Mouse (Mus musculus): Measurements from ENCODE around the gene Lmbr1l. TPM values are rescaled to one million over a fixed set of nuclear protein-coding genes. Genes with fewer than 3 reads are reported as not detected.

Gene Lmbr1l
- polyA plus RNA-seq, 1 experiment from 2014 or later, result 23.4 TPM

- Histone ChIP-seq H3K4me3 (replicated peaks) (no peak overlapping the region), H3K36me3 (peaks cover 3% of the 10 kb centered on the region; the same call in 1 of the 2 replicates), H3K4me2 (no peak overlapping the region), H3K9ac (replicated peaks) (no peak overlapping the region), H3K4me1 (replicated peaks) (peaks cover 20% of the 10 kb centered on the region), H3K9me3 (no peaks in the 10 kb centered on the region), H3K27me3 (no peaks in the 10 kb centered on the region), H3K27ac (no peak overlapping the region)
- ATAC-seq (ENCODE audit: insufficient number of reproducible peaks, insufficient read depth, low FRiP score, low TSS enrichment, low read depth), result no peak
- 17% methylated on average over 3 of the region's 3 CpGs for WGBS
These were observed 40.7 kb downstream of the Lmbr1l start for GRCm38 (mm10) chr15:98877331-98877730.

DNA sequence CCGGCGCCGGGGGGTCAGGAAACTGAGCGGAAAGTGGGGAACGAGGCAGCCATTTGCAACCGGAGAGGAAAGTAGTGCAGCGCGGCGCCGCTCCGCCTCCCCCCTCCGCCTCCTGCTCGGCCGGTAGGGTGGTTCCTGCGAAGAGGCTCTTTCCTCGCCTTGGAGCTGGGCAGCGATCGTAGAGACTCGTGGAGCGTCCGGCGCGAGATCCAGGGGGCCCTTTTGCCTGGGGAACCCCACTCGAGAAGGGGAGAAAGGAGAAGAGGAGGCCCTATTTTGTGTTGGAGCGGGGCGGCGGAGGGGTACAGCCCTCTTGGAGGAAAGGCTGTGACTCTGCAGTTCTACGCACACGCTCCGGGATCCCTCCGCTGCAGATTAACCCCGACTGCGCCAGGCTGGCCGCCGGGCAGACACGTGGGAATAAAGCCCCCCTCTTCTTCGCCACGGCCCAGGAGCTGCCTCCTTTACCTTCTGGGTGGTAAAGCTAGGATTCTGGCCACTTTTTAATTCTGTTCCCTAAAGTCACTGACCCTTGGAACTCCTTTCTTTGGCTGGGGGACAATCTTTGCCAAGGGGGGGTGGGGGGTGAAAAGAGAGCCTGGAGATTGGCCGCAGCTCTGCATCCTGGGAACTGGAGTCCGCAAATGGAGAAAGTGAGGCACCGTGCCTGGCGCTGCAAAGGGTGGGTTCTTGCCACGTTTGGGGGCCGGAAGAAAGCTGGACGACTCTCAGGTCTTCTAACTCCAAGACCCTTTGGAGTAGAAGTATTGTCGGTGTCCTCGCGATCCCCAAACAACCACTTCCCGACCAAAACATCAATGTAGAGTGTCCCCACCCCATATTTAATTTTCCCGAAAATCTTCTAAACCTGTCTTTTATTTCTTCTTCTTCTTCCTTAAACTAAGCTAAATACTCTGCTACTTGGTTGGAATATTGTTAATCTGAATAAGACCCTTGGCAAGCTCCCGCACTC is 45.8 kb downstream of the Lmbr1l start:
- peak overlapping the region; percentile 95 for H3K4me3 ChIP-seq (replicated peaks)
- peak overlapping the region; percentile 98 for H3K9ac ChIP-seq (replicated peaks)
- H3K4me2 ChIP-seq, result peak overlapping the region; percentile 99
- peak overlapping the region; percentile 99 for H3K27ac ChIP-seq
- H3K27me3 ChIP-seq, result no peaks in the 10 kb centered on the region
- WGBS, result 2% methylated on average over 44 of the region's 51 CpGs
- H3K36me3 ChIP-seq, result no peaks in the 10 kb centered on the region
- H3K4me1 ChIP-seq (replicated peaks), result peaks cover 33% of the 10 kb centered on the region
- no peaks in the 10 kb centered on the region for H3K9me3 ChIP-seq
- ATAC-seq (ENCODE audit: insufficient number of reproducible peaks, insufficient read depth, low FRiP score, low TSS enrichment, low read depth), result peak; percentile 75

DNA sequence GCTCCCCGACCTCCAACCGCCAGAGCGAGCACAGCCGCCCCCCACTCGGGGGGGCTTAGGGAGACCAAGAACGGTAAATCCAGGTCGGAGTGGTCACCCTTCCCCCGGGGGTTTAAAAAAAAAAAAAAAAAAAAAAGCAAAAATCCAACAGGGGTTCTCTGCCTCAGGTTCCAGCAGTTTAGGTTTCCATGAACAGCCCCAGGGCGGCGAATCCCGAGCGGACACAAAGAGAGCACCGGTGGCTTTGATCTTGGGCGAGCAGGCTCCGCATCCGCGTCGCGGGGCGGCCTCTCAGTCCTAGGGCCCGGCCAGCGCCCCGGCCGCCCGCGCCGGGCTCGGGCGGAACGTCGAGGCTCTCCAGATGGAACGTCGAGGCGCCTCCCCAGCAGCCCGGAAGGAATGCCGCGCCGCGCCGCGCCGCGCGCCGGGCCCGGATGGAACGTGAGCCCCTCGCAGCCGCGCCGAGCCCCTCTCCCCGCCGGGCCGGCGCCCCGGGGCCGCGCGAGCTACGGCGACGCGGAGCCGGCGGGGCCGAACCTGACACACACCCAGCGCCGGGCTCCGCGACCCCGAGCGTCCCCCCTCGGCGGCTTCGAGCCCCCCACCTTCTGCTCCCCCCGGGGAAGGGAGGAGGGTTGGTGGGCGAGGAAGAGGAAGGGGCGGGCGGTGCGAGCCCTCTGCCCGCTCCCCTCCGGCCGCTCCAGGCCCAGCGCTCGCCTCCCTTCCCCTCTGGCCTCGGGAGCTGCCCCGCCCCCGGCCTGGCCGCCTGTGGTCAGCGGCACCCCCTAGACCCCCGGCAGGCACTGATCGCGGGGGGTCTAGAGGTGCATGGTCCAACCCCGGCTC is 46.7 kb downstream of the Lmbr1l start, which contains the start of gene Kmt2d:
TSS of gene Kmt2d (minus strand) at position 135 of the 846 bp plus-strand sequence.
- Histone ChIP-seq H3K9me3 (no peaks in the 10 kb centered on the region), H3K27me3 (no peaks in the 10 kb centered on the region), H3K4me1 (replicated peaks) (peaks cover 33% of the 10 kb centered on the region), H3K36me3 (peaks cover 6% of the 10 kb centered on the region), H3K9ac (replicated peaks) (peak within 1 kb of the TSS; percentile 98), H3K4me2 (peak within 1 kb of the TSS; percentile 99), H3K4me3 (replicated peaks) (peak within 1 kb of the TSS; percentile 95), H3K27ac (peak within 1 kb of the TSS; percentile 99)
- under 1% methylated on average over 79 of the region's 94 CpGs for WGBS
- peak; percentile 11; the same call in 1 of the 2 replicates for ATAC-seq (ENCODE audit: insufficient number of reproducible peaks, insufficient read depth, low FRiP score, low TSS enrichment, low read depth)

- Histone ChIP-seq H3K9ac (replicated peaks) (peak overlapping the region; percentile 98), H3K27me3 (no peaks in the 10 kb centered on the region), H3K4me3 (replicated peaks) (peak overlapping the region; percentile 95), H3K27ac (peak overlapping the region; percentile 99; the same call in 1 of the 2 replicates), H3K36me3 (peaks cover 14% of the 10 kb centered on the region), H3K4me1 (replicated peaks) (peaks cover 33% of the 10 kb centered on the region), H3K4me2 (peak overlapping the region; percentile 99), H3K9me3 (no peaks in the 10 kb centered on the region)
- no peak for ATAC-seq (ENCODE audit: insufficient number of reproducible peaks, insufficient read depth, low FRiP score, low TSS enrichment, low read depth)
- under 1% methylated on average over 15 of the region's 16 CpGs for WGBS
These were observed 47.6 kb downstream of the Lmbr1l start for GRCm38 (mm10) chr15:98870179-98871069.

DNA sequence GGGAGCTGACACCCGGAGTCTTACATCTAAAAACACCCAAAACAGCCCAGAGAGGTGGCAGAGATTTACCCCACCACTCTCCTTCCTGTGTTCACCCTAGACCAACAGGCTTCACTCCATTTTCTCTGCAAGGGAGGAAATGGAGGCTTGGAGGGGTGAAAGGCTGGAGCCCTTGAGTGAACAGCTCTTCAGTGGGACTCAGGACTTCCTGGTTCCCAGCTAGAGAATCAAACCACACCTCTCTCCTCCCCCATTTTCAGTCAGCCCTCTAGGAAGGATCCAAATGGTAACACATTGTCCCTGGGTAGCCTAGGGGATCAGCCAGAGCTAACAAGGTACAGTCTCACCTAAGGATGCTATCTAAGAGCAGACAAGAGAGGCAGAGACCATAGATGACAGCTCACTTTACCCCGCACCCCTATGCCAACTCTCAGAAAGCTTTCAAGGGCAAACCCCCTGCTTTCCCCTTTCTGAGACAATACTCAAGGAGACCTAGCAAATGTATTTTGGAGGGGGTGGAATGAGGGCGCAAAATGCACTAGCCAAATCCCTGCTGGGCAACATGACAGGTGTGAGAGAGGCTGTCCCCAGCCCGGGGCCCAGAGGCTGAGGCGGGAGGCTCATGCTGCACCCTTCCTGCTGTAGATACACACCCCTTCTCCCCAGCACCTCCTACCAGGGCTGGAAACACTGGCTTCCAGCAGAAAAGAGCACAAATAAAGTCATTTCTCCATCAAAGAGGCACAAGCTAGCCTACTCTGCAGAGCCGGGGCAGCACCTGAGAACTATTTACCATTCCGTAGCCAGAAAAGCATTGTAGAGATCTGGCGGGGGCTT is 48.5 kb downstream of the Lmbr1l start:
- Histone ChIP-seq H3K4me3 (replicated peaks) (peak overlapping the region; percentile 95), H3K9me3 (no peaks in the 10 kb centered on the region), H3K4me1 (replicated peaks) (peaks cover 33% of the 10 kb centered on the region), H3K4me2 (peak overlapping the region; percentile 99), H3K9ac (replicated peaks) (peak overlapping the region; percentile 98), H3K36me3 (peaks cover 23% of the 10 kb centered on the region), H3K27ac (peak overlapping the region; percentile 99; the same call in 1 of the 2 replicates), H3K27me3 (no peaks in the 10 kb centered on the region)
- WGBS, result 13% methylated on average over 8 of the region's 8 CpGs
- ATAC-seq (ENCODE audit: insufficient number of reproducible peaks, insufficient read depth, low FRiP score, low TSS enrichment, low read depth), result no peak

- WGBS, result 35% methylated on average over 11 of the region's 11 CpGs
- ATAC-seq (ENCODE audit: insufficient number of reproducible peaks, insufficient read depth, low FRiP score, low TSS enrichment, low read depth), result no peak
- peaks cover 33% of the 10 kb centered on the region for H3K4me1 ChIP-seq (replicated peaks)
- peak overlapping the region; percentile 98 for H3K9ac ChIP-seq (replicated peaks)
- H3K4me2 ChIP-seq, result peak overlapping the region; percentile 99
- H3K27me3 ChIP-seq, result no peaks in the 10 kb centered on the region
- H3K4me3 ChIP-seq (replicated peaks), result peak overlapping the region; percentile 95
- no peaks in the 10 kb centered on the region for H3K9me3 ChIP-seq
- H3K27ac ChIP-seq, result peak overlapping the region; percentile 7; the same call in 1 of the 2 replicates
- peaks cover 33% of the 10 kb centered on the region for H3K36me3 ChIP-seq
These were observed 49.5 kb downstream of the Lmbr1l start for GRCm38 (mm10) chr15:98868346-98869063.

- Histone ChIP-seq H3K9me3 (no peaks in the 10 kb centered on the region), H3K27me3 (no peaks in the 10 kb centered on the region), H3K27ac (0 out of 2 replicates have a peak overlapping the region, but pooled peaks have one; percentile 18), H3K4me1 (replicated peaks) (peaks cover 26% of the 10 kb centered on the region), H3K36me3 (peaks cover 45% of the 10 kb centered on the region), H3K4me3 (replicated peaks) (peak overlapping the region; percentile 95; the same call in 1 of the 2 replicates), H3K9ac (replicated peaks) (0 out of 2 replicates have a peak overlapping the region, but pooled peaks have one; percentile 98), H3K4me2 (peak overlapping the region; percentile 99)
- no peak for ATAC-seq (ENCODE audit: insufficient number of reproducible peaks, insufficient read depth, low FRiP score, low TSS enrichment, low read depth)
- 70% methylated on average over 6 of the region's 6 CpGs for WGBS
These were observed 50.7 kb downstream of the Lmbr1l start for GRCm38 (mm10) chr15:98867321-98867720.

DNA sequence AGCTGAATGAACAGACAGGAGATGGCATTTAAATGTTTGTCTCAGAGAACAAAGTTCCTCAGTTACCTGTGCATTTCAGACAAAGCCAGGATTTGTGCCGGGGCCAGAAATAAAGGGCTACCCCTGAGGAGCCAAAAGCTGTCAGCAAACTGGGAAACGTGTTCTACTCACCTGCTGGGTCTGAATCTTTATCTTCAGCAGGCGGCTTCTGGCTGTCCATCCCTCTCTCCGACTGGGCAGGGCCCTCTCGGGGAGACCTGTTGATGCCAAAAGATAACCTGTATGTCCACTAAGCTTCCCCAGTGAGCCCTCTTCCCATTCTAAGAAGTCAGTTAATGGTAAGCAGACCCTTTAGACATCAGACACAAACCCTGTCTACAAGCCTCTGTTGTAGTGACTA is 51.5 kb downstream of the Lmbr1l start:
- H3K27ac ChIP-seq, result no peak overlapping the region
- H3K4me3 ChIP-seq (replicated peaks), result no peak overlapping the region
- peaks cover 26% of the 10 kb centered on the region for H3K4me1 ChIP-seq (replicated peaks)
- H3K9me3 ChIP-seq, result no peaks in the 10 kb centered on the region
- 94% methylated on average over 5 of the region's 5 CpGs for WGBS
- no peak for ATAC-seq (ENCODE audit: insufficient number of reproducible peaks, insufficient read depth, low FRiP score, low TSS enrichment, low read depth)
- no peak overlapping the region for H3K4me2 ChIP-seq
- no peak overlapping the region for H3K9ac ChIP-seq (replicated peaks)
- H3K36me3 ChIP-seq, result peaks cover 54% of the 10 kb centered on the region
- no peaks in the 10 kb centered on the region for H3K27me3 ChIP-seq

DNA sequence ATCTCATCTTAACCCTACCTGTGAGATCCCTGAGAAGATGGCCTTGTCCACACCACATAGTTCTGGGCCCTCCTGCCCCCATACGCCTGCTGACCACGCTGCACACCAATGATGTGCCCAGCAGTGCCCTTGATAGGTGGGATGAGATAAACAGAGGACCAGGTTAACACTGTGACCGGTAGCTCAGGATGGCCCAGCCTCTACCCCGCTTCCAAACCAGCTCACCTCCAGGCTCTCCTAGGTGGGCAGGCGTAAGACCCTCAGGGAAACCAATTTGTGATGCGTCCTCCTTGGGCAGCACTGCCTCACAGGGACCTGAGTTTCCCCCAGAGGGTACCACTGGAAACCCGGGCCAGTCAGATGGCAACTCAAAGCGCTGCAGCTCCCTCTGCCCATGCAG is 52.3 kb downstream of the Lmbr1l start:
- H3K27ac ChIP-seq, result 0 out of 2 replicates have a peak overlapping the region, but pooled peaks have one; percentile 12
- no peak overlapping the region; the same call in 1 of the 2 replicates for H3K9ac ChIP-seq (replicated peaks)
- over 99% methylated on average over 8 of the region's 8 CpGs for WGBS
- H3K4me3 ChIP-seq (replicated peaks), result no peak overlapping the region
- no peaks in the 10 kb centered on the region for H3K27me3 ChIP-seq
- peaks cover 61% of the 10 kb centered on the region for H3K36me3 ChIP-seq
- no peak for ATAC-seq (ENCODE audit: insufficient number of reproducible peaks, insufficient read depth, low FRiP score, low TSS enrichment, low read depth)
- H3K9me3 ChIP-seq, result no peaks in the 10 kb centered on the region
- H3K4me1 ChIP-seq (replicated peaks), result peaks cover 26% of the 10 kb centered on the region
- H3K4me2 ChIP-seq, result no peak overlapping the region
